Mouse (Mus musculus) left cerebral cortex, adult 18-20 months (tissue): ENCODE measurements at regions not wholly inside any gene's neighbourhood (a gene's known extent, or its start where the extent isn't known, plus 50 kb on each side); places are given as distances from the start of the nearest gene placed in this dataset.
A peak's percentile ranks its signal among the peaks of the same experiment; 100 is the strongest.
"Not testable (repeated sequence)": the region's sequence is repeated elsewhere in the genome, so short reads cannot be mapped to it uniquely, and the experiment has no call there.

Experiments used
- DNase-seq, 2 experiments: peaks; one replicate each; pipeline ENCODE4 v3.0.0; 2021 to 2022; ENCODE audit warnings: low spot score in 2 of 2, mixed read lengths in 1 of 2

DNA sequence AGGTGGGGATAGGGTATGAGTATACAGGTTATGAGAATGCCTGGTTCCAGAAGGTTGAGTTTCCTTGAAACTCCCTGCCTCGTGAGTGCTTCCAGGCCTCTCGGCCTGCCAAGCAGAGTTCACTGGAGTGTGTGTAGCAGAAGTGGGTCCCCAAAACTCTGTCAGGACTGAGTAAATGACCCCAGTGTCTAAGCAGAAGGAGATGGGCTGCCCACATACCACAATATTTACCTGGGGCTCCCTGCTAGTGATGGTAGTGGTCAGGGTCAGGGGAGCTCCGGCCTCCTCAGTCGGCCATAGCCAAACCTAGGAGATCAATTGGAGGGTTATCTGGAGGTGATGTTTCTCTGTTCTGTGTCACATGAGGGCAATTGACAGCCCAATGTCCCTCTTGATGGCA, 126.9 kb upstream of the Thpo start:
- no peak for DNase-seq

DNA sequence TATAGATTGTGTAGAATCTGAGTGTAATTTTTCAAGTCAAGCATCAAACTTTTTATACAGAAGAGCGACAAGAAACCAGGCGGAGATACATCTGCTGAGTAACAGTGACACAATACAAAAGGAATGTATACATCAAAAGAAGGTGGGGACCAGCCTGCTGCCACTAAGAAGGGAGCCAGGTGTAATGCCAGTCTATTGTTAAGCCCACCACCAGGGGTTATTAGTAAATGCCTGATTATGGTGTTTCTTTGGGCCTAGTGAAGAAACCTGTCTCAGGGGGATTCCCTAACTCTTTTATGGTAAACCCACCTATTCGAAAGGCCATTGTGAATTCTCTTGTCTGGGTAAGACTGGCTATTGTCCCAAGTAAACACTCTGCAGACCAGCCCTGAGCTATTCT, 126.3 kb upstream of the Thpo start:
- not testable (repeated sequence) for DNase-seq

DNA sequence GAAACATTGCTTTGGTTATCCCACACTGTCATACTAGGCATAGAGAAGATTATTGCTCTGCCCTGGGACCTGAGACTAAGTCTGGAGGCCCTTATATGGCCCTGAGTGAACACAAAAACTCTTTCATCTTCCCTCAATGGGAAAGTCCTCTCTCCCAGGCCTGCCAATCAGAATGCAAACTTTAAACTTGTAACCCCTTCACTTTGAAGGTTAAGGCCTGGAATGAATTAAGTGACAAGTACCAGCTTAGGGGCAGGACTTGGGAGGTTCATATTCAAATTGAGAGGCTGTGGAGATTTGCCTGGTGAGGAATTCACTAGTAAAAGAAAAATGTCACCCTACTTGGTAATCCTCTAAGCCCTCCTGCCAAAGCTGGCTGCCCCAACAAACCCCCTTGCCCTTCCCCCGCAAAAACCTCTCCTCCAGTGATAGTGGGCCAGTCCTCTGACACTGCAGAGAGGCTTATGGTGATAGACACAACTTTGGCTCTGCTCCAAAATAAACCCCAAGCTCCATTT, 120.4 kb upstream of the Thpo start:
- no peak for DNase-seq

DNA sequence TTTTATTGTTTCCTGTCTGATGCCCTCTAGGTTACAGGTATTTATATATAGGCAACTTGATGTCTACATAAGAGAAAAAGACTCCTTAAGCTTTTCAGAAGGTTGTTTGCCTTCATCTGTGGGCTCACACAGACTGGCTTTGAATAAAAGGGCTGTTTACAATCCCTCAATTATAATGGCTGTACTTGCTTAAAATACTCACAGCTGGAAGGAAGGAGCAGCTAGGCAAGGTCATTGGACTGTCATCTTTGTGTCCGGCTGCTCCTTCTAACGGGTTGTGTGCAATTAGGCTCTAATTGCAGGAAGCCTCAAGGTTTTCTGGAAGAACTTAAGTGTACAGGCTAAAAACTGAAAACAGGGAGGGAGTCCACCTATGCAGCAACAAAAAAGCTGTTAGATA, 103.8 kb upstream of the Thpo start:
- DNase-seq: no peak

DNA sequence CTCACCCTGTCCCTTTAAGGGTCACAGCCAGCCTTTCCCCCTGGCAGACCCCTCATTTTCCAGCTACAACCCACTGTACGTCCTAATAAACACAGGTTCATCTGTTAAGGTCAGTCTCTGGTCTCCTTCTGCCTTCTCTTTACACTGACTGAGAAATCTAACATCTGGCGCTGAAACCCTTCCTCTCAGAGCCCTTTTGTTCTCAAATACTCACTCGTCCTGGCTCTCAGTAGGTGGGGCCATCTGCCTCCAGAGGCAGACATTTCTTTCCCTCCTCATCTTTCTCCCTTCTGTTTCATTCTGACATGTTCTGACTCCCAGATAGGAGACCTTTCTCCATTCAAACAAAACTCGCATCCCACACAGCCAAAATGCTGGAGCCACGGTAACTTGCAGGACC, 102.6 kb upstream of the Thpo start:
- no peak for DNase-seq

DNA sequence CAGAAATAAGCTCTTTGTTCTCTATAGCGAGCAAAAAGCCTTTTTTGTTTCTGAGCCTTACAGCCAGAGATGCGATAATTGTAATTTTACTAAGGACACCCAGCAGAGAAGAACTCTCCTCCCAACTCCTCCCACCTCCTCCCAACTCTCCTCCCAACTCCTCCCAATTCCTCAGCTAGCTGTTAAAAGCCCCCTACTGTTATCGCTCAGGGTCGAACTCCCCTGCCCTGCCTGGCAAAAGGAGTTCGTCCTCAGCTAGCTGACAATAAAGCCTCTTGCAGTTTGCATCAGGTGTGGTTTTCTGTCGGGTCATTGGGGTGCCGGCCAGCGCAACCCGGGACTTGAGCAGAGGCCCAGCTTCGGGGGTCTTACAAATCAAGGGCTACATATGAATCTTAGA, 99.5 kb upstream of the Thpo start:
- not testable (repeated sequence) for DNase-seq

DNA sequence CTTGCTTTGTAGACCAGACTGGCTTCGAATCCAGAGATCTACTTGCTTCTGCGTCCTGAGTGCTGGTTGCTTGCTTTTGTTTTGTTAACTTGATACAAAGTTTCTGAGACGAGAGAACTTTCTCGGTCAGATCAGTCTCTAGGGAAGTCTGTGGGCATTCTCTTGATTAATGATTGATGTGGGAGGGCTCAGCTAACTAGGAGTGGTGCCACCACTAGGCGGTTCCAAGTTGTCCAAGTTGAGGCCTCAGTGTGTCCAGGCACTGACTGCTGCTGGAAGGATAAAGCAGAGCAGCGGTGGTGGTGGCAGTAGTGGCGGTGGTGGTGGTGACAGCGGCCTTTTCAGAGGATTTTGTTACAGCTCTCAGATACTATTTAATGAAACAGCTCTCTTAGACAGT, 99.0 kb upstream of the Thpo start:
- no peak for DNase-seq

DNA sequence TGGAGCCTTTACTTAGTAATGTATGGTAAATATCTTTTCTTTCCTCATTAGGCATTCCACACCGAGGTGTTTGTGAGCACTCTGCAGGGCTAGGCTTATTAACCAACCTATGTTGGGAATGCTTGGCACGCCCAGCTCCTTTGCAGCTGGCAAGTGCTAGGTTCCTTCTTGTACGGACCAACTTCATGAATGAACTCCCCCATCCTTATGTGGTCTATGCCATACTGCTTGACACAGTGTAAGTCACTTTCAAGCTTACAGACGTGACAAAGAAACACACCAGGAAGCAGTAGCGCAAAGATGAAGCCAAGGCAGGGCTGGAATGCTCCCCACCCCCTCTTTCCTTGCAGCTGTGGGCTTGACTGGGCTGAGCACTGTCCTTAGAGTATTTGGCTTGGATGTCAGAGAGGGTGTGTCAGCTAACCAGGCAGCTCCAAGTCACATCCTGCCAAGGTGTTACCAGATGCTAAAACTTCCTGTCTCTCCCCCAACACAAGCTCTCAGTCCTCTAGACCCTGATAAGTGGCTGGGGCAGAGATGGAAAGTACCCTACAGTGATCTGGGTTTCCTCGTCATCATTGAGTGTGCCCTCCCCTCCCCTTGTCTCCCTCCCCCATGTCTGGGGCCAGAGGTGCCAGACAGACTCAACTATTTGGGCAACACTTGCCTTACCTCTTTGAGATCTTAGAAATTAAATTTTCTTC, 95.6 kb upstream of the Thpo start:
- DNase-seq: no peak

DNA sequence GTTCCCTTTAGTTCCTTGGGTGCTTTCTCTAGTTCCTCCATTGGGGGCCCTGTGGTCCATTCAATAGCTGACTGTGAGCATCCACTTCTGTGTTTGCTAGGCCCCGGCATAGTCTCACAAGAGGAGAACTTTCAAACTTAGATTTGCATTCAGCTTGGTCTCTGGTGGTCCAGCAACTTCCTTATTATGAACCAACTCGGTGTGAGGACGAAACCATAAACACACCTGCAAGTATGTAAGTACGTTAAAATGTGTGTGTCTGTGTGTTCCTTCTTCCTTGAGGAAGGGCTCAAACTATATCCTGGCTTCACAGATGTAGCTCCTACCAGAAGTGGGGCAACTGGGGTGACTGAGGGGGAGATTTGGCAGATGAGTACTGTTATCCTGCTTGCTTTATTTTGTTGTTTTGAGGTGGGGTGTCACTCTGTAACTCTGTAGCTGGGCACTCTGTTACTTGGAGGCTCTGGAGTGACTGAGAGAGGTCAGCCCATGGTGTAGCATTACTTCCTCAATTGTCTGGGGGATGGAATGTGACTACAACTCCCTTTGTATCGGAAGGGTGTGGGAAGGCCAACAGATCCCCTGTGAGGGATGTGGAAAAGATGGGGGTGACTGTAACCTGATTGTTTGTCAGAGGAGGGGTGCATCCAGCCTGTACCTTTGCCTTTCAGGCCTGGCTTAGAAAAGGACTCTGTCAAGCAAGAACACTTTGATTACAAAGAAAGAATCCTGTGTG, 94.9 kb upstream of the Thpo start:
- DNase-seq: no peak

DNA sequence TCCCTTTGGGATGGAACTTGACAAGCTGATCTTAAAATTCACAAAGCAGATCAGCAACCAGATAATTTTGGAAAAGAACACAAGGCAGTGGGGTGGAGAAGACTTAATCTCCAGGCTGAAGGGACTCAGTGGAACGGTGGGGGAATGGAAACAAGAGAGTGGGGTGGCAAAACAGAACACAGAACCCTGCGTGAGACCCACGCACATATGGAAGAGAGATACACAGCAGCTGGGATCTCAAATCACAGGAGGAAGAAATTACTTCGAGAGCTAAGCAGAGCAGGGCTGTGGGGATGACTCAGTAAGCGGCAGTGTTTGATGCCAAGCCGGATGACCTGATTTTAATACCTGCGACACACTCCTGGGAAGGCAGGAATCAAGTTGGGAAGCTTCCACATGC, 89.9 kb upstream of the Thpo start:
- DNase-seq: peak; percentile 72 to 84

DNA sequence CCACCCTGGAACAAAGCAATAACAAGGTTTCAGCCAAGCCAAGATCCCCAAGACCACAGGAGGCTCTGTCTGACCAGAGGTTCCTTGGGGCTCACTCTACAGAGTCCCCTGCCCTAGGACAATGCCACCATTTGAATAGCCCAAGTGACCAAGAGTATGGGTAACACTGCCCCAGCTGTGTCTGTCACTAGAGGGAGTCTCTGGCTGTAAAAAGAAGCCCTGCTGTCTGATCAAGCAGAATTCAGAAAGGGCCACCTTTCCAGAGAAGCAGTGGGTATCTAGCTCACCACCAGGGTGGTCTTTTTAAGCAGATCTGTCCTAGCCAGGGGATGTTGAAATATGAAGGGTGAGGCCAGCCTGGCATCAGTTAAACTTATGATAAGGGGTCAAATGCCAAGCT, 86.6 kb upstream of the Thpo start:
- DNase-seq: no peak

DNA sequence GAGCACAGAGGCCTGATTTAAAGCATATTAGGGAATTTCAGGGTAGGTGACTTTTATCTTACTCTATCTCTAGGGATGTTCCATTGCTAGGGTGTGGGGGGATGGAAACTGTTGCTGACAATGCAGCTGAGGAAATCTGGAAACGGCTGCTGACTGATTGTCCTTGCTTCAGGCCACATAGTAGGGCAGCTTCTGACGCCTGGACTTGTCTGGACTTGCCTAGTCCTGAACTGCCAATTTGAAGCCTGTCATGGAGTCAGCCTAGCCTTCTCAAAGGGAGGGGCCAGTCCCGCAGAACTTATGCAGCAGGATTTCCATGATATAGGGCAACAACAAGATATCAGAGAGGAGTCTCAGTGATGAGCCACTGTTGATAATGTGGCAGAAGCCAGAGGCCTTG, 85.3 kb upstream of the Thpo start:
- no peak for DNase-seq

DNA sequence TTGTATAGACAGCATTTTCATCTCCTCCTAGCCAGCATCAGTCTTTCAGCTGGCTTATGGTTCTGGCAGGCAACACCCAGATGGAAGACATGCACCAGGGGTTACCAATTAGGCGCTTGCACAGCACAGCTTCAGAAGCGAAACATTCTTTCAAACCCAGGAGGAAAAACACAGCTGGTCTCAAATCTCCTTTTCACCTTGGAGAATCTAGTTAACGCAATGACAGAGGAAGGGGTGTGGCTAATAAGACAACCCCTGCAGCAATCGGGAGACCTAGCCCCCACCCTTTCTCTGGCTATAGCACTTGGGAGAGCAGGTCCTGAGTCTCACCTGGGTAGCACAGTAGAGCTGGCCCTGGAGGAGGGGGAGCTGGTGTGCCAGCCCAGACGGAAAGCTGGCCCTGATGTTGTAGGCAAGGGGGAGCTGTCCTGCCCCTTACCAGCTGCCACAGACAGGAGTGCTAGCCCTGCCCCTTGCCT, 84.4 kb upstream of the Thpo start:
- no peak for DNase-seq

DNA sequence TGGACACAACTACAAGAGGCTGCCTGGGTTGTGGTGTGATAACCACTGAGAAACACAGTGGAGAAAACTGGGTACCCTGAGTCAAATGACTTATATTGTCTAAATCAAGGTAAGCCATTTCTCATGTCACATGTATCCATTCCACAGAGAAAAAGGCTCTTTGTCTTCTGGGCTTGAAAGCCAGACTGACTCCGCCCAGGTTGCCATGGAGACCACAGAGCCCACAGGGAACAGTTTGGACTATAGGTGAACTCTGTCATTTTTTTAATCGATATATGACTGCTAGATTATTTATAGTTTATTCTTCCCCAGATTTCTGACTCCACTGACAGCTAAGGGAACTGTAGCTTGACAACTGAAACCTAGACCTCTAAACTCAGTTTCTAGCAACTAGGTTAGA, 80.7 kb upstream of the Thpo start:
- DNase-seq: no peak

DNA sequence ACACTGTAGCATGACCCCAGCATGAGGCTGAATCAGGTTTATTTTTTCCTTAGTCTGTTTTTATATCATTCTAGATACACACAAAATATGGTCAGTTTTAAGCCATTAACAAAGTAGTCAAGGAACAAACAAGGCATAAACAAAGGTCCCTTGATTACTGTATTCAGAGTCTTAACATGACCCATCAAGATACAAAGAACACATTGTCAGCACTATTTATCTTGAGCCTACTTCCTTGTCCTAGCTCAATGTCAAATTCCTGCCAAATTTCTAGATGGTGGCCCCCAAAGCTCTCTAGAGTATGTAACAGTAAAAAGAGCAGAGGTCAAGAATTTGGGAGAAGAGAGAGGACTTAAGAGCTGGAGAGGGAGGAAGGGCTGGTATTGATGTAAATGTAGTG, 79.9 kb upstream of the Thpo start:
- DNase-seq: no peak

DNA sequence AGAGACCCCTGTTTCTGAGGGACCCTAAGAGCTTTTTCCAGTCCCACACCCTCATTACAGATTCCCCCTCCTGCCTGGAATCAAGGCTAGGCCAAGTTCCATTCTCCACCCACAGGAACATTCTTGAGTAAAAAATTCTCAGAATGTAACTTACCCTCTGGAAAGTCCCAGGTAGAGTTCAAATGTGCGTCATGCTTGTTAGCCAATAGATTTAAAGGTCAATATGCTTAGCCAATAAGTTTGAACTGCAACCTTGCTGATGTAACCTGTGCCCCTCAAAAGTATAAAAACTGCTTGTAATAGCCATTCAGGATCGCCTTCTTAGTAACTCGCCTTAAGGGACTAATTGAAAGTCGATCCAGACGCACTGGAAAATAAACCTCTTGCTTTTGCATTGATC, 77.7 kb upstream of the Thpo start:
- DNase-seq: not testable (repeated sequence)

DNA sequence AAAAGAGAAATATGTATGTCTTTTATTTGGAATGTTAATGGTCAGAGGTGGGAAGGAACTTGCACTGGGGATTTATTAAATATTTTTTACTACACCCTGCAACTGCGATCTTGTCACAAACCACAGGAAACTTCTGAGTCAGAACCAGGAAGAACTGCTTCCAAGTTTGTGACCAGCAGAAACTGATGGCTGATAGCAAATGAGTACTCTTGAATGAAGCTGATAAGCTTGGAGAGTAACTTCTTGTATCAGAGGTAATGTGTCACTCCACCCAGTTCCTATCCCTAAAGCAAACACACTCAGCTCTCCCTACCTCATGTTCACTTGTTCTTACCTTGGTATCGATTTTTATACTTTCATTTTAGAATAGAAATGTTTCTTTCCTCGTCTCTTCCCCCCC, 76.0 kb upstream of the Thpo start:
- no peak for DNase-seq

DNA sequence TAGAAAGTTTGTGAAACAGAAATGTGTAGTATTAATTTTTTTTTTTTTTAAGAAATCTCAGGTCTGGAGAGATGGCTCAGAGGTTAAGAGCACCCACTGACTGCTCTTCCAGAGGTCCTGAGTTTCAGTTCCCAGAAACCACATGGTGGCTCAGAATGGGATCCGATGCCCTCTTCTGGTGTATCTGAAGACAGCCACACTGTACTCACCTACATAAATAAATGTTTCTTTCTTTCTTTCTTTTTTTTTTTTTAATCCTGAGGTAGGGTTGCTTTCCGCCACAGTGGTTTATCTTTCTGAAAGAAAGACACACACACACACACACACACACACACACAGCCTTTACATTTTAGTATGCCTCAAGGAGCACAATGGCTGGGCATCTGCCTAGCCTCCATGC, 74.0 kb upstream of the Thpo start:
- no peak for DNase-seq

DNA sequence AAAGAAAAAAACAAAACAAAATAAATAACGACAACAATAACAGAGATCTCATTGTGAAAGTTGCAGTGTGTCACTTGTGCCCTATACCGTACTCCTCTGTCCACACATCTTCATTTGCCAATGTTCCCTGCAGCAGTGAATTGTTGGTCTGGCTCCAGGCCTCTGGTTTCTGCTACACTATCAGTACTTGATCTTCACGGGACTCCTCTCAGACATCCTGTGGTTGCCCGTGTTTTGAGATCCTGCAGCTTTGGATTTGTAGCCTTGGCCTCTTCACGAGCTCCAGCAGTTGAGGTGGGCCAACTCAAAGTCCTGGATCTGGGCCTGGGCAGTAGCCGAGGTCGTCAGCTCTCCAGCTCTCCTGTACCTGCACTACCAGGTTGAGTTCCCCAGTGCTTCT, 72.4 kb upstream of the Thpo start:
- DNase-seq: no peak

DNA sequence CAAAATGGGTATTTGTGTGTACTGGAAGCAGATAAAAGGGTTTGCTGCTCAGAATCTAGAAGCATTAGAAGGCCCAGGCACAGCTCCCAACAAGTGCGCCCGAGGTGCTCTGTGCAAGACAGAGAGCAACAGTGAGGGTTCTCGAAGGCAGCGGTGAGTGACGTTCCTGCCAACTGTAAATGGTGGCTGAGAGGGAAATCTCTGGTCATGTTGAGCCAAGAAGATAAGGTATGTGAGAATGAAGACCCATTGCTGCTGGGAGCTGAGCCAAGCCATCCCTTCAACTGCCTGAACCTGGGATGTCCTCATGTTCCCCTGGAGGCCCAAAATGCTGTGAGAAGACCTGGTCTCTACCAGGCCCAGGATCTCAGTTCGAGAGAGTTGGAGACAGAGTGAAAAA, 71.5 kb upstream of the Thpo start:
- no peak for DNase-seq

DNA sequence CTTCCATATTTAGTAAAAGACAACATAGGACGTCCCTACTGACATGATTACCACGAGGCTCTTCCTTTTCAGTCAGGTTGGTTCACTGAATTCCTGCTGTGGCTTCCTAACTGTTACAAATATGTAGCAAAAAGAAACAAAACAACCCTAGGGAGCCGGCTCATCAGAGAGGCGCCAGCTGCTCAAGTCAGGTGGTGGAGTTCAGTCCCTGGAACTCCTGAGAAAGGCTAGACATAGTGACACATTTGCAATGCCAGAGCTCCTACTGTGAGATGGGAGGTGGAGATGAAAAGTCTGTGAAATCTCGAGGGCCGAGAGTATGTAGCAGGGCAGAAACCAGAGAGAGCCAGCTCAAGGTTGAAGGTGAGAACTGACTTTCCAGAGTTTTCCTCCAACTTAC, 70.8 kb upstream of the Thpo start:
- no peak for DNase-seq

DNA sequence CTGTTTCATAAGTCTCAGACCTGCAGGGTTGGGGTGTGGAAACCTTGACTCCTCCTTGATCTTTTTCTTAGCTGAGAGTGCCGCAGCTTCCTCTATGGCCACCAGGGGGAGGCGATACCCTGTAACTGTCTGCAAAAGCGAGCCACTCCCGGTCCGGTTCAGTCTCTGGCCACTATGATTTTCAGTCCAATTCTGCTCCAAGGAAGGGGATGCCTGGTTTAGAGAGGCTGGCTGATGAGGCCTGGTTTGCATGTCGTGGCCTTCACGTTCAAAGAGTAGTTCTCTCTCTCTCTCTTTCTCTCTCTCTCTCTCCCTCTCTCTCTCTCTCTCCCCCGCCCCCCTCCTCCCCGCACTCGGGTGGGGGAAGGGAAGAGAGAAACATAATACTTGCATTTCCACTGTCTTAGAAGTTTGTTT, 70.3 kb upstream of the Thpo start:
- peak; percentile 77 to 78 for DNase-seq
